Mouse (Mus musculus) liver, postnatal 0 days (tissue): ENCODE data around the gene Ercc5. TPM values are rescaled to one million over a fixed set of nuclear protein-coding genes. Genes with fewer than 3 reads are reported as not detected.

ENCODE experiments used
- ATAC-seq: fragments of 200-750 bp; cut with Nextera tagmentation; 2 replicates; pipeline ENCODE4 v1.8.0; 2017; ENCODE audit warnings: mild to moderate bottlenecking, moderate library complexity
- DNase-seq: peaks from one replicate; pipeline ENCODE4 v3.0.0-alpha.2; 2016
- H3K27ac ChIP-seq: fragments of 300-500 bp; sonication (generic); 2 replicates; pipeline ENCODE4 v1.5.1; 2014; ENCODE audit warnings: antibody characterized with exemption, moderate library complexity, mild to moderate bottlenecking, low read depth
- H3K27me3 ChIP-seq: fragments of 300-500 bp; sonication (generic); 2 replicates; pipeline ENCODE4 v1.6.1; 2014; ENCODE audit warnings: low read length, control low read depth, mixed read lengths; ENCODE audit not compliant: insufficient read depth
- H3K36me3 ChIP-seq: fragments of 300-500 bp; sonication (generic); replicated peaks from 2 replicates; pipeline ENCODE4 v1.6.1; 2014; ENCODE audit warnings: mild to moderate bottlenecking, control low read depth, low read length, moderate library complexity, mixed read lengths; ENCODE audit not compliant: insufficient read depth
- H3K4me1 ChIP-seq: fragments of 300-500 bp; sonication (generic); 2 replicates; pipeline ENCODE4 v1.6.1; 2014; ENCODE audit warnings: antibody characterized with exemption, mild to moderate bottlenecking, control low read depth; ENCODE audit not compliant: insufficient read depth
- H3K4me2 ChIP-seq: fragments of 300-500 bp; sonication (generic); 2 replicates; pipeline ENCODE4 v1.6.1; 2014; ENCODE audit warnings: low read depth, mild to moderate bottlenecking, low read length, moderate library complexity, mixed read lengths
- H3K4me3 ChIP-seq: fragments of 300-500 bp; sonication (generic); 2 replicates; pipeline ENCODE4 v1.5.1; 2014; ENCODE audit warnings: low read depth, low read length
- H3K9ac ChIP-seq: fragments of 300-500 bp; sonication (generic); replicated peaks from 2 replicates; pipeline ENCODE4 v1.6.1; 2014; ENCODE audit warnings: mild to moderate bottlenecking, moderate library complexity
- H3K9me3 ChIP-seq: fragments of 300-500 bp; sonication (generic); 2 replicates; pipeline ENCODE4 v1.6.1; 2016; ENCODE audit warnings: mild to moderate bottlenecking, control low read depth, low read length, mixed read lengths
- CTCF ChIP-seq: sonication (generic); IDR thresholded peaks from 2 replicates; pipeline ENCODE4 v1.5.1; 2016; ENCODE audit warnings: antibody characterized with exemption, low read depth
- EP300 ChIP-seq: IDR thresholded peaks from 2 replicates; pipeline ENCODE4 v1.6.1; 2016; ENCODE audit warnings: antibody characterized with exemption, low read depth, mild to moderate bottlenecking
- WGBS: fragments of 180-500 bp; shearing (Covaris S2); extraction: QIAGEN DNeasy Blood & Tissue Kit; methylation state at CpG from one replicate; pipeline ENCODE4 v1.1.7; 2014; ENCODE audit not compliant: insufficient replicate concordance; 5-methylcytosine and 5-hydroxymethylcytosine counted together
- polyA plus RNA-seq: library from polyadenylated mRNA; unstranded; fragments of >200 nt; fragmentation: Nextera tagmentation; extraction: Ambion mirVana; gene quantifications from 2 replicates; pipeline ENCODE4 v1.2.1, GENCODE M21; 2015

Gene Ercc5
- polyA plus RNA-seq: 3.6 and 3.9 TPM in 2 replicates

DNA sequence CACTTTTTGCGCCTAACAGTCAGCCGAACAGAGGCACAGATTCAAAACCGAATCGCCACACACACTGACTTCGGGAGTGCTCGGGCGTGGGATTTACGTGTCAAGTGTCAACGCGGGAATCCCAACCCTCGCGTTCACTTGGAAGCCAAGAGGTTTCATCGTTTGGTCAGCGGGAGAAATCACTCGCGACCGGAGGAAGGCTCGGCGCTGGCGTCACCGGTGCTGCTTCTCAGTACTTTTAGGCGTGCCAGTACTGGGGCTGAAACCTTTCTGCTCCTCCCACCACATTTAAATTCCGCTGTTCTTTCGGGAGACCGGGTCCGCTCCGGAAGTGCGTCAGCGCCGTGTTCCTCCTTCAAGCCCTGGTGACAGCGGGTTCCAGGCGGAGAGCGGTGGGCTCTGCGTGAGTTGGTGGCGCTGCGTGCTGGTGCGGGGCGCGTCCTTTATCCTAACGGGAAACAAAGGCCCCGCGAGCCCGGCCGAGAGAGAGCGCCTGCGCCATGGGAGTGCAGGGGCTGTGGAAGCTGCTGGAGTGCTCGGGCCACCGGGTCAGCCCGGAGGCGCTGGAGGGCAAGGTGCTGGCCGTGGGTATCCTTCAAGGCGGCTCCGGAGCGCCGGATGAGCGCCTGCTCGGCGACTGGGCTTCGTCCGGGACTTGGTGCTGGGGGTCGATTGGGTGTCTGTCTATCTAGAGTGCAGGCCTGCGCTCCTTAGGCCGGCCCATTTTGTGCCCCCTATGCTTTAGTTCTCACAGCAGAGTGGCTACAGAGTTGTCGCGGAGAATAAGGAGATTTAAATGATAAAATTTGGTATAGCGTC lies at the start of gene Ercc5:
Gene Ercc5, plus strand, starts transcription at position 182 of the 819 bp plus-strand sequence.
- Histone ChIP-seq H3K9ac (peak within 1 kb of the TSS; percentile 83), H3K4me3 (peak within 1 kb of the TSS; percentile 88), H3K4me1 (peaks cover 8% of the 10 kb centered on the region), H3K4me2 (peak within 1 kb of the TSS; percentile 82), H3K27me3 (no peaks in the 10 kb centered on the region), H3K36me3 (no peaks in the 10 kb centered on the region), H3K27ac (peak within 1 kb of the TSS; percentile 92), H3K9me3 (no peaks in the 10 kb centered on the region)
- ATAC-seq (peak; percentile 97), DNase-seq (peak; percentile 88)
- TF ChIP-seq EP300 (no peak), CTCF (no peak)
- under 1% methylated on average over 66 of the region's 66 CpGs for WGBS

- Histone ChIP-seq H3K36me3 (peaks cover 5% of the 10 kb centered on the region; the same call in 1 of the 2 replicates), H3K27me3 (no peaks in the 10 kb centered on the region), H3K27ac (peak overlapping the region; percentile 85), H3K4me3 (peak overlapping the region; percentile 59), H3K4me2 (peak overlapping the region; percentile 73), H3K9ac (peak overlapping the region; percentile 66), H3K4me1 (peaks cover 4% of the 10 kb centered on the region), H3K9me3 (no peaks in the 10 kb centered on the region)
- 0 out of 2 replicates have a peak, but pooled peaks have one; percentile 9 for TF ChIP-seq CTCF
- TF ChIP-seq EP300: no peak
- WGBS: under 1% methylated on average over 54 of the region's 55 CpGs
- DNase-seq: peak; percentile 76
- peak; percentile 80 for ATAC-seq
Measured at GRCm38 (mm10) chr1:44101448-44102225, 45.9 kb upstream of the Ercc5 start.

- DNase-seq: peak; percentile 95
- H3K9me3 ChIP-seq: no peaks in the 10 kb centered on the region
- peaks cover 4% of the 10 kb centered on the region for H3K4me1 ChIP-seq
- WGBS: under 1% methylated on average over 51 of the region's 55 CpGs
- ATAC-seq: peak; percentile 97
- no peak for TF ChIP-seq CTCF
- TF ChIP-seq EP300: no peak
- no peaks in the 10 kb centered on the region for H3K27me3 ChIP-seq
- H3K36me3 ChIP-seq: peaks cover 5% of the 10 kb centered on the region; the same call in 1 of the 2 replicates
- peak within 1 kb of the TSS; percentile 59 for H3K4me3 ChIP-seq
- H3K4me2 ChIP-seq: peak within 1 kb of the TSS; percentile 73
- H3K9ac ChIP-seq: peak within 1 kb of the TSS; percentile 66
- H3K27ac ChIP-seq: peak within 1 kb of the TSS; percentile 85
Measured at GRCm38 (mm10) chr1:44102259-44102717, 45.3 kb upstream of the Ercc5 start, which contains the start of gene Tex30. TSS of gene Tex30 (minus strand) at chr1:44102441.

- H3K27me3 ChIP-seq: no peaks in the 10 kb centered on the region
- WGBS: 10% methylated on average over 5 of the region's 5 CpGs
- H3K9ac ChIP-seq: no peak overlapping the region
- peak overlapping the region; percentile 59 for H3K4me3 ChIP-seq
- H3K36me3 ChIP-seq: peaks cover 9% of the 10 kb centered on the region; the same call in 1 of the 2 replicates
- TF ChIP-seq CTCF (no peak), EP300 (no peak)
- no peak for DNase-seq
- ATAC-seq: no peak
- H3K27ac ChIP-seq: no peak overlapping the region
- H3K4me1 ChIP-seq: peaks cover 4% of the 10 kb centered on the region
- H3K9me3 ChIP-seq: no peaks in the 10 kb centered on the region
- peak overlapping the region; percentile 73 for H3K4me2 ChIP-seq
Measured at GRCm38 (mm10) chr1:44102939-44103338, 44.6 kb upstream of the Ercc5 start.

- peak overlapping the region; percentile 81 for H3K4me2 ChIP-seq
- H3K27ac ChIP-seq: no peak overlapping the region
- H3K9ac ChIP-seq: no peak overlapping the region
- ATAC-seq: no peak
- no peaks in the 10 kb centered on the region for H3K9me3 ChIP-seq
- DNase-seq: no peak
- H3K27me3 ChIP-seq: no peaks in the 10 kb centered on the region
- peaks cover 6% of the 10 kb centered on the region; the same call in 1 of the 2 replicates for H3K4me1 ChIP-seq
- peak overlapping the region; percentile 61; the same call in 1 of the 2 replicates for H3K4me3 ChIP-seq
- H3K36me3 ChIP-seq: peaks cover 7% of the 10 kb centered on the region
- TF ChIP-seq EP300 (no peak), CTCF (no peak)
Measured at GRCm38 (mm10) chr1:44117571-44117970, 30.0 kb upstream of the Ercc5 start.
